Mouse (Mus musculus) stomach, embryonic 15.5 days (tissue): Measurements from ENCODE around the gene Emc9. TPM values are rescaled to one million over a fixed set of nuclear protein-coding genes. Genes with fewer than 3 reads are reported as not detected.

ENCODE experiments used
- ATAC-seq: fragments of 200-750 bp; cut with Nextera tagmentation; 2 replicates; pipeline ENCODE4 v1.8.0; 2017; ENCODE audit warnings: low read depth, moderate number of reproducible peaks, moderate TSS enrichment; ENCODE audit not compliant: insufficient read depth, low FRiP score
- H3K27ac ChIP-seq: fragments of 300-500 bp; sonication (generic); 2 replicates; pipeline ENCODE4 v1.5.1; 2015; ENCODE audit warnings: mild to moderate bottlenecking, inconsistent platforms
- H3K27me3 ChIP-seq: fragments of 300-500 bp; sonication (generic); replicated peaks from 2 replicates; pipeline ENCODE4 v1.6.1; 2015; ENCODE audit warnings: inconsistent platforms
- H3K36me3 ChIP-seq: fragments of 300-500 bp; sonication (generic); 2 replicates; pipeline ENCODE4 v1.6.1; 2015; ENCODE audit warnings: inconsistent platforms
- H3K4me1 ChIP-seq: fragments of 300-500 bp; sonication (generic); 2 replicates; pipeline ENCODE4 v1.6.1; 2015; ENCODE audit warnings: inconsistent platforms
- H3K4me2 ChIP-seq: fragments of 300-500 bp; sonication (generic); 2 replicates; pipeline ENCODE4 v1.6.1; 2015; ENCODE audit warnings: mild to moderate bottlenecking, inconsistent platforms
- H3K4me3 ChIP-seq: fragments of 300-500 bp; sonication (generic); replicated peaks from 2 replicates; pipeline ENCODE4 v1.5.1; 2015; ENCODE audit warnings: inconsistent platforms
- H3K9ac ChIP-seq: fragments of 300-500 bp; sonication (generic); 2 replicates; pipeline ENCODE4 v1.6.1; 2015; ENCODE audit warnings: inconsistent platforms
- H3K9me3 ChIP-seq: fragments of 300-500 bp; sonication (generic); 2 replicates; pipeline ENCODE4 v1.6.1; 2016; ENCODE audit warnings: inconsistent platforms
- WGBS: fragments of 180-500 bp; shearing (Covaris S2); methylation state at CpG from one replicate; pipeline ENCODE4 v1.1.7; 2015; 5-methylcytosine and 5-hydroxymethylcytosine counted together
- polyA plus RNA-seq: library from polyadenylated mRNA; unstranded; fragments of >200 nt; fragmentation: Nextera tagmentation; extraction: Ambion mirVana; gene quantifications from 2 replicates; pipeline ENCODE4 v1.2.1, GENCODE M21; 2015

Gene Emc9
- polyA plus RNA-seq, 1 experiment from 2014 or later: 11.2 TPM

DNA sequence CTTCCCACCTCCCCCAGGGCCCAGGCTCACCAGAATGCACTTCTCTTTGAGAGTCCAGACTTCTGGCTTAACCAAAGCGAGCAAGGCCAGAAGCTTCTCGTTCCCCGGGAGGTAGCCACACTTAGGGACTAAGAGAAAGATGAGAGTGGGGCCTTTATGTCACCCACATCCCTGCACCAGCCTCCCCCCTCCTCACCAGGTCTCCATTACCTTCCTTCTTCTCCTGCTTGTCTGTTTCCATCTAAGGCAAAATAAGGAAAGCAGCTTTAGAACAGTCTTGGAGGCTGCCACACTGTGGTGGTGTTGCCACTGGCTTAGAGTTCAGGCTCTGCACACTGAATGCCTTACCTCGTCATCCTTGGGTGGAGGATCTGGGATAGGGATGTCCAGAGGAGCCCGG, 4.2 kb upstream of the Emc9 start:
- no peak for ATAC-seq
- H3K4me3 ChIP-seq: no peak overlapping the region
- no peaks in the 10 kb centered on the region for H3K27me3 ChIP-seq
- 91% methylated on average over 5 of the region's 5 CpGs for WGBS
- H3K4me1 ChIP-seq: peaks cover 27% of the 10 kb centered on the region
- no peaks in the 10 kb centered on the region; the same call in 1 of the 2 replicates for H3K36me3 ChIP-seq
- no peaks in the 10 kb centered on the region for H3K9me3 ChIP-seq
- H3K4me2 ChIP-seq: no peak overlapping the region
- H3K9ac ChIP-seq: no peak overlapping the region
- H3K27ac ChIP-seq: no peak overlapping the region

DNA sequence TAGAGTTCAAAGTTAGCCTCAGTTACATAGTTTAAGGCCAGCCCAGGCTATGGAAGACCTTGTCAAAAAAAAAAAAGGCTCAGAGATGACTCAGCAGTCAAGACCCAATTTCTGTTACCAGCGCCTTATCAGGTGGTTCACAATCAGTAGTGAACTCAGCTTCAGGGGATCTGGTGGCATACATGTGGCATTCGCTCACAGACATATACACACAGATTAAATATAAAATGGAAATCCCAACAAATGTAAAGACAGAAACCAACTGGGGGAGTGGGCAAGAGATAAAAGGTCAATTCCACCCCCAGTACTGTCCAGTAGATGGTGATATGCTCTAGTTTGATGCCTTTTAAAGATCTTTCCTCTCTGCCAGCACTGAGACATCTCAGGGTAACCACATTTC, 1.0 kb upstream of the Emc9 start:
- Histone ChIP-seq H3K27ac (0 out of 2 replicates have a peak overlapping the region, but pooled peaks have one; percentile 54), H3K9ac (no peak overlapping the region), H3K27me3 (no peaks in the 10 kb centered on the region), H3K36me3 (peaks cover 5% of the 10 kb centered on the region; the same call in 1 of the 2 replicates), H3K4me1 (peaks cover 18% of the 10 kb centered on the region), H3K9me3 (no peaks in the 10 kb centered on the region), H3K4me3 (no peak overlapping the region), H3K4me2 (no peak overlapping the region)
- WGBS: 80% methylated on average over 2 of the region's 2 CpGs
- ATAC-seq: no peak

- H3K4me1 ChIP-seq: peaks cover 18% of the 10 kb centered on the region
- H3K4me2 ChIP-seq: peak overlapping the region; percentile 87
- peak overlapping the region; percentile 19; the same call in 1 of the 2 replicates for H3K9ac ChIP-seq
- H3K27ac ChIP-seq: peak overlapping the region; percentile 54
- ATAC-seq: peak; percentile 51; the same call in 1 of the 2 replicates
- H3K4me3 ChIP-seq: peak overlapping the region; percentile 57
- H3K36me3 ChIP-seq: peaks cover 10% of the 10 kb centered on the region; the same call in 1 of the 2 replicates
- no peaks in the 10 kb centered on the region for H3K9me3 ChIP-seq
- no peaks in the 10 kb centered on the region for H3K27me3 ChIP-seq
- WGBS: 39% methylated on average over 6 of the region's 6 CpGs
Observed at GRCm38 (mm10) chr14:55585566-55585960, 461 bp upstream of the Emc9 start.

- H3K4me1 ChIP-seq: peaks cover 12% of the 10 kb centered on the region
- ATAC-seq: no peak
- no peaks in the 10 kb centered on the region for H3K9me3 ChIP-seq
- H3K4me3 ChIP-seq: peak overlapping the region; percentile 57
- H3K27me3 ChIP-seq: no peaks in the 10 kb centered on the region
- peak overlapping the region; percentile 87 for H3K4me2 ChIP-seq
- H3K9ac ChIP-seq: no peak overlapping the region
- peaks cover 13% of the 10 kb centered on the region; the same call in 1 of the 2 replicates for H3K36me3 ChIP-seq
- no peak overlapping the region for H3K27ac ChIP-seq
- 32% methylated on average over 5 of the region's 5 CpGs for WGBS
Observed at GRCm38 (mm10) chr14:55584303-55584701, 800 bp downstream of the Emc9 start.

DNA sequence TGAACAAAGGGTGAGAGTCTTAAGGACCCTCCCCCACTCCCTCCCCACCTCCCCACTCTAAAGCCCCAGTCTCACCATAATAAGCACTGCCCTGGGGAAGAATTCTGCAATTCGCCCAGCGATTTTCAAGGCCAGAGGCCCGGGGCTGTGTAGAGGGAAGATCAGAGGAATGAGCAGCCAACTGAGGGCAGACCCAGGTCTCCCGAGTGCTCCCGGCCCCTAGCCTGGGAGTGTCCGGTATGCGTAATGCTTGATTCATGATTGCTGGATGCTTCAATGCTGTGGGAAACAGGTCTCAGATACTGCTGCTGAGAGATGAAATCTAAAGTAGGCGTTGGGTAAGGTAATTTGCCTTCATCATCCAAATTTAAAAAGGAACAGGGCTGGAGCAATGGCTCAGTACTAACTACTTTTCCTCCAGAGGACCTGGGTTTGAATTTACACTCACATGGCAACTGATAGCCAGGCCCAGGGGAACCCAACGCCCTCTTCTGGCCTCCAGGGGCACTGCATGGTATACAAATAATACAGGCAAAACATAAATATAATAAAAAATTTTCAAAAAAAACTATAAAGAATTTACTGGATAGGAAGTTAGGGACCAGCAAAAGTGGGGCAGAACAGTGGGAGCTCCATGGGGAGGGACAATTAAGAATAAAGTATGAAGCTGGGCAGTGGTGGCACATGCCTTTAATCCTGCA, 3.0 kb downstream of the Emc9 start:
- peaks cover 13% of the 10 kb centered on the region; the same call in 1 of the 2 replicates for H3K36me3 ChIP-seq
- H3K9ac ChIP-seq: no peak overlapping the region
- no peaks in the 10 kb centered on the region for H3K27me3 ChIP-seq
- no peaks in the 10 kb centered on the region for H3K9me3 ChIP-seq
- 76% methylated on average over 9 of the region's 9 CpGs for WGBS
- no peak overlapping the region for H3K4me3 ChIP-seq
- H3K27ac ChIP-seq: no peak overlapping the region
- H3K4me2 ChIP-seq: no peak overlapping the region
- ATAC-seq: no peak
- peaks cover 23% of the 10 kb centered on the region for H3K4me1 ChIP-seq

DNA sequence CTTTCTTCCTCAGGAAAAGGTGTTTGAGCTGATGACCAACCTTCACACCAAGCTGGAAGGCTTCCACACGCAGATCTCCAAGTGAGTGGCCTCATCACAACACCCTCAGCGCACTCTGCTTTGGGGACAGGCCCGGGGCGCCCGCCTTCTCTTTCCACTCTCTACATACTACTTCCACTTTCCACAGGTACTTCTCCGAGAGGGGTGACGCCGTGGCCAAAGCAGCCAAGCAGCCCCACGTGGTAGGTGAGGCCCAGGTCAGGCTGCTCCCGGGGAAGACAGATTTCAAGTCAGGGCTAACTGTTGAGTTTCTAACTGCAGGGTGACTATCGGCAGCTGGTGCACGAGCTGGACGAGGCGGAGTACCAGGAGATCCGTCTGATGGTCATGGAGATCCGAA, 4.4 kb downstream of the Emc9 start:
- WGBS: 95% methylated on average over 16 of the region's 16 CpGs
- H3K9me3 ChIP-seq: no peaks in the 10 kb centered on the region
- no peak overlapping the region for H3K4me3 ChIP-seq
- peaks cover 23% of the 10 kb centered on the region for H3K4me1 ChIP-seq
- H3K9ac ChIP-seq: no peak overlapping the region
- no peak overlapping the region for H3K27ac ChIP-seq
- H3K4me2 ChIP-seq: no peak overlapping the region
- H3K27me3 ChIP-seq: no peaks in the 10 kb centered on the region
- H3K36me3 ChIP-seq: peaks cover 13% of the 10 kb centered on the region; the same call in 1 of the 2 replicates
- no peak for ATAC-seq

- no peak overlapping the region for H3K27ac ChIP-seq
- no peaks in the 10 kb centered on the region for H3K27me3 ChIP-seq
- ATAC-seq: no peak
- peaks cover 13% of the 10 kb centered on the region; the same call in 1 of the 2 replicates for H3K36me3 ChIP-seq
- no peak overlapping the region for H3K4me3 ChIP-seq
- no peak overlapping the region for H3K4me2 ChIP-seq
- no peak overlapping the region for H3K9ac ChIP-seq
- 89% methylated on average over 23 of the region's 23 CpGs for WGBS
- H3K4me1 ChIP-seq: peaks cover 17% of the 10 kb centered on the region
- H3K9me3 ChIP-seq: no peaks in the 10 kb centered on the region
Observed at GRCm38 (mm10) chr14:55579511-55580496, 5.3 kb downstream of the Emc9 start.

- Histone ChIP-seq H3K27me3 (no peaks in the 10 kb centered on the region), H3K4me2 (peak overlapping the region; percentile 76)
- 26% methylated on average over 6 of the region's 6 CpGs for WGBS
Observed at GRCm38 (mm10) chr14:55578668-55579269, 6.3 kb downstream of the Emc9 start.

GRCm38 (mm10) chr14:55577871-55578667, 7.0 kb downstream of the Emc9 start, which contains the start of gene Psme1:
Gene Psme1 (plus strand): TSS chr14:55578123.
- WGBS: under 1% methylated on average over 31 of the region's 32 CpGs
- Histone ChIP-seq H3K9me3 (no peaks in the 10 kb centered on the region), H3K27me3 (no peaks in the 10 kb centered on the region), H3K36me3 (peaks cover 13% of the 10 kb centered on the region; the same call in 1 of the 2 replicates), H3K4me1 (peaks cover 14% of the 10 kb centered on the region), H3K9ac (peak within 1 kb of the TSS; percentile 92), H3K27ac (peak within 1 kb of the TSS; percentile 89), H3K4me2 (peak within 1 kb of the TSS; percentile 76), H3K4me3 (peak within 1 kb of the TSS; percentile 87)
- ATAC-seq: peak; percentile 87

More at GRCm38 (mm10) chr14:55578668-55579269, 6.3 kb downstream of the Emc9 start:
- peak overlapping the region; percentile 87 for H3K4me3 ChIP-seq
- H3K27ac ChIP-seq: peak overlapping the region; percentile 89
- H3K9ac ChIP-seq: peak overlapping the region; percentile 92
- H3K36me3 ChIP-seq: peaks cover 13% of the 10 kb centered on the region; the same call in 1 of the 2 replicates
- ATAC-seq: peak; percentile 29; the same call in 1 of the 2 replicates
- peaks cover 14% of the 10 kb centered on the region for H3K4me1 ChIP-seq
- H3K9me3 ChIP-seq: no peaks in the 10 kb centered on the region

GRCm38 (mm10) chr14:55576376-55576775, 8.7 kb downstream of the Emc9 start:
- no peak overlapping the region for H3K4me2 ChIP-seq
- no peak overlapping the region for H3K27ac ChIP-seq
- WGBS: 72% methylated on average over 16 of the region's 16 CpGs
- no peaks in the 10 kb centered on the region for H3K27me3 ChIP-seq
- H3K9ac ChIP-seq: no peak overlapping the region
- H3K4me1 ChIP-seq: peaks cover 14% of the 10 kb centered on the region
- H3K4me3 ChIP-seq: no peak overlapping the region
- ATAC-seq: no peak
- H3K36me3 ChIP-seq: peaks cover 10% of the 10 kb centered on the region; the same call in 1 of the 2 replicates
- no peaks in the 10 kb centered on the region for H3K9me3 ChIP-seq

GRCm38 (mm10) chr14:55575711-55576110, 9.4 kb downstream of the Emc9 start:
- H3K4me3 ChIP-seq: no peak overlapping the region
- no peak for ATAC-seq
- peaks cover 14% of the 10 kb centered on the region for H3K4me1 ChIP-seq
- H3K36me3 ChIP-seq: peaks cover 5% of the 10 kb centered on the region; the same call in 1 of the 2 replicates
- no peaks in the 10 kb centered on the region for H3K9me3 ChIP-seq
- H3K27ac ChIP-seq: no peak overlapping the region; the same call in 1 of the 2 replicates
- H3K4me2 ChIP-seq: no peak overlapping the region
- WGBS: 74% methylated on average over 13 of the region's 13 CpGs
- H3K27me3 ChIP-seq: no peaks in the 10 kb centered on the region
- no peak overlapping the region for H3K9ac ChIP-seq
